Mouse (Mus musculus): ENCODE measurements around the gene Vmn2r102. TPM values are rescaled to one million over a fixed set of nuclear protein-coding genes. Genes with fewer than 3 reads are reported as not detected.

The Vmn2r102 gene
- total RNA-seq (2023): not detected

DNA sequence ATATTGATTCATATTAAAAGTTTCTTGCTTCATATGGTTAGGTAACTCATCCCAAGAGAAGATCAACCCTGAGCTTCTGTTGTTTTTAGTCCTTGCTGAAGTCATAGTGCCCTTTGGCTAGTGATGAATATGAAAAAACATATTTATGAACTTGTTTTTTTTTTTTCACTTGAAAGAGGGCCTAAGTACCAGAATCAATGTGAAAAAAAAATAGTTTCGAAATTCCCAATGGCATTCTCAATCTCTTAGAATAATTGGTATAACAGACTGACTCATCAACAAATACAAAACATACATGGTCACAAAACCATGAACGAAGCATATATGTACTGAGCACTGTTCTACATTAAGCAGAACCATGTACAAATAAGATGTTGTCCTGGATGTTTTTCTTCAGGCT, at the start of gene Vmn2r102:
Gene Vmn2r102, plus strand, starts transcription at position 301 of the 400 bp plus-strand sequence.

Other genes with a start within 250 kb of the Vmn2r102 start
- gene Vmn2r100, start 155.6 kb upstream of the Vmn2r102 start, total RNA-seq (2023): not detected
- gene Vmn2r101, start 83.1 kb upstream of the Vmn2r102 start, total RNA-seq (2023): not detected
- gene Vmn2r103, start 113.0 kb downstream of the Vmn2r102 start, total RNA-seq (2023): not detected